Mouse (Mus musculus) olfactory bulb, adult 2 months (tissue): ENCODE measurements around the gene Camta2. TPM values are rescaled to one million over a fixed set of nuclear protein-coding genes. Genes with fewer than 3 reads are reported as not detected.

Experiments
- H3K27ac ChIP-seq: fragments of 200-500 bp; 2 replicates; pipeline ENCODE4 v1.5.1; 2012; ENCODE audit warnings: low read depth, low read length; ENCODE audit not compliant: insufficient read depth
- H3K4me1 ChIP-seq: fragments of 200-500 bp; 2 replicates; pipeline ENCODE4 v1.6.1; 2012; ENCODE audit warnings: low read length; ENCODE audit not compliant: control insufficient read depth, insufficient read depth
- H3K4me3 ChIP-seq: fragments of 200-500 bp; 2 replicates; pipeline ENCODE4 v1.5.1; 2012; ENCODE audit warnings: mild to moderate bottlenecking, low read depth, low read length, moderate library complexity; ENCODE audit not compliant: insufficient read depth
- CTCF ChIP-seq: fragments of 200-500 bp; IDR thresholded peaks from 2 replicates; pipeline ENCODE4 v1.5.1; 2012; ENCODE audit warnings: low read depth, mild to moderate bottlenecking, low read length, moderate library complexity; ENCODE audit not compliant: insufficient read depth
- POLR2A ChIP-seq: fragments of 200-500 bp; IDR thresholded peaks from 2 replicates; pipeline ENCODE4 v1.6.1; 2012; ENCODE audit warnings: mild to moderate bottlenecking, low read depth, low read length, moderate library complexity; ENCODE audit not compliant: insufficient read depth
- WGBS: fragments of 180-500 bp; shearing (Covaris S2); methylation state at CpG from one replicate; pipeline ENCODE4 v1.1.7; 2018; 5-methylcytosine and 5-hydroxymethylcytosine counted together
- polyA plus RNA-seq: library from polyadenylated mRNA; stranded (reverse); fragments of >200 nt; gene quantifications from 2 replicates; pipeline ENCODE4 v1.2.4, GENCODE M21; 2012; ENCODE audit warnings: low replicate concordance; ENCODE audit not compliant: missing spikeins, insufficient read depth, insufficient read length

Gene Camta2
- polyA plus RNA-seq, 1 experiment, result not detected

DNA sequence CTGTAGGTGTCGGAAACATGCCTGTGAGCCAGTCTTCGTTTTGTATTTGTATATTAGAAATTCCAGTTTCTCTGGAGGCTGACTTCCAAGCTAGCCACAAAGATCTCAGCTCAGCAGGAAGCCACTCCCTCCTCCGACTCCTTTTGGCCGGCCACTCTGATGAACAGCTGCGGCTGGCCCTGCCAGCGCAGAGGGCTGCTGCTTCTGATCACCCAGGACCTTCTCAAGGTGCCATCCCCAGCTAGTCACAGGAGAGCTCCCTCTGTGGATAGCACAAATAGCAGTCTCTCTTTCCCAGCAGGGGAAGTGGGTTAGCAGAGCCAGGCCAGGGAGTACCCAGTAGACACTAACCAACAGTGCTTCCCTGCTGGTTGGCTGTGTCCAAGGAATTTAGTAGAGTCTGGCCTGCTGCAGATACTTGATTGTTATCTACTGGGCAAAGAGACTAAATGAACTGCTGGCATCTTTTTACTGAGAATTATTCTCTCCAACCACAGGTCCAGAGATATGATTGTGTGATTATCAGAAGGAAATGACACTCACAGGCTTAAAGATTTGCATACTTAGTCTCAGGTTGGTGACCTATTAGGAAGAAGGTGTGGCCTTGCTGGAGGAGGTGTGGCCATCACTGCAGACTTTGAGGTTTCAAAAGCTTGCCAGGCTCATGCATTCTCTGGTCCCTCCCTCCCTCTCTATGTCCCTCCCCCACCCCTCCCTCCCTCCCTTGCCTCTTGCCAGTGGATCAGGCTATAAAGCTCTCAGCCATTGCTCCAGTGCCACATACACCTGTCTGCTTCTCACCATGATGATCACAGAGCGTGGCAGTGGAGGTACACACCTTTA lies 65.7 kb downstream of the Camta2 start:
- TF ChIP-seq POLR2A (no peak), CTCF (no peak)
- 50% methylated on average over 7 of the region's 7 CpGs for WGBS
- Histone ChIP-seq H3K4me3 (no peak overlapping the region), H3K27ac (no peak overlapping the region), H3K4me1 (no peaks in the 10 kb centered on the region)

Other genes starting within 250 kb of the Camta2 start
- gene Med11, start 236.2 kb downstream of the Camta2 start, polyA plus RNA-seq, result not detected in 2 replicates
- gene Zmynd15, start 228.7 kb downstream of the Camta2 start, polyA plus RNA-seq, result not detected in 2 replicates
- not detected in 2 replicates for gene Cxcl16, start 228.1 kb downstream of the Camta2 start, polyA plus RNA-seq
- gene Tm4sf5, start 182.9 kb downstream of the Camta2 start, polyA plus RNA-seq, result not detected in 2 replicates
- not detected in 2 replicates for gene Vmo1, start 173.5 kb downstream of the Camta2 start, polyA plus RNA-seq
- not detected in 2 replicates for gene Gltpd2, start 168.9 kb downstream of the Camta2 start, polyA plus RNA-seq
- gene Psmb6, start 162.7 kb downstream of the Camta2 start, polyA plus RNA-seq, result not detected in 2 replicates
- not detected in 2 replicates for gene Gm40193, start 155.2 kb downstream of the Camta2 start, polyA plus RNA-seq
- not detected in 2 replicates for gene Pld2, start 148.0 kb downstream of the Camta2 start, polyA plus RNA-seq
- 190 TPM in 1 of 2 replicates, not detected in the other for gene Mink1, start 125.2 kb downstream of the Camta2 start, polyA plus RNA-seq
- gene 4930544D05Rik, start 72.3 kb downstream of the Camta2 start, polyA plus RNA-seq, result not detected in 2 replicates
- not detected in 2 replicates for gene Chrne, start 68.9 kb downstream of the Camta2 start, polyA plus RNA-seq
- gene Gp1ba, start 49.0 kb downstream of the Camta2 start, polyA plus RNA-seq, result not detected in 2 replicates
- gene Rnf167, start 40.9 kb downstream of the Camta2 start, polyA plus RNA-seq, result not detected in 2 replicates
- gene Slc25a11, start 40.6 kb downstream of the Camta2 start, polyA plus RNA-seq, result not detected in 2 replicates
- 496 and 550 TPM in 2 replicates for gene Pfn1, start 33.5 kb downstream of the Camta2 start, polyA plus RNA-seq
- not detected in 2 replicates for gene Eno3, start 30.9 kb downstream of the Camta2 start, polyA plus RNA-seq
- not detected in 2 replicates for gene Spag7, start 18.7 kb downstream of the Camta2 start, polyA plus RNA-seq
- not detected in 2 replicates for gene Inca1, start 12.1 kb upstream of the Camta2 start, polyA plus RNA-seq
- not detected in 2 replicates for gene Kif1c, start 12.4 kb upstream of the Camta2 start, polyA plus RNA-seq
- not detected in 2 replicates for gene Zfp3, start 76.1 kb upstream of the Camta2 start, polyA plus RNA-seq
- gene Scimp, start 124.5 kb upstream of the Camta2 start, polyA plus RNA-seq, result not detected in 2 replicates
- gene Rabep1, start 156.7 kb upstream of the Camta2 start, polyA plus RNA-seq, result not detected in 2 replicates